Comparison of ENCODE assay signal across 7 mouse cellular contexts in the genomic region with DNA sequence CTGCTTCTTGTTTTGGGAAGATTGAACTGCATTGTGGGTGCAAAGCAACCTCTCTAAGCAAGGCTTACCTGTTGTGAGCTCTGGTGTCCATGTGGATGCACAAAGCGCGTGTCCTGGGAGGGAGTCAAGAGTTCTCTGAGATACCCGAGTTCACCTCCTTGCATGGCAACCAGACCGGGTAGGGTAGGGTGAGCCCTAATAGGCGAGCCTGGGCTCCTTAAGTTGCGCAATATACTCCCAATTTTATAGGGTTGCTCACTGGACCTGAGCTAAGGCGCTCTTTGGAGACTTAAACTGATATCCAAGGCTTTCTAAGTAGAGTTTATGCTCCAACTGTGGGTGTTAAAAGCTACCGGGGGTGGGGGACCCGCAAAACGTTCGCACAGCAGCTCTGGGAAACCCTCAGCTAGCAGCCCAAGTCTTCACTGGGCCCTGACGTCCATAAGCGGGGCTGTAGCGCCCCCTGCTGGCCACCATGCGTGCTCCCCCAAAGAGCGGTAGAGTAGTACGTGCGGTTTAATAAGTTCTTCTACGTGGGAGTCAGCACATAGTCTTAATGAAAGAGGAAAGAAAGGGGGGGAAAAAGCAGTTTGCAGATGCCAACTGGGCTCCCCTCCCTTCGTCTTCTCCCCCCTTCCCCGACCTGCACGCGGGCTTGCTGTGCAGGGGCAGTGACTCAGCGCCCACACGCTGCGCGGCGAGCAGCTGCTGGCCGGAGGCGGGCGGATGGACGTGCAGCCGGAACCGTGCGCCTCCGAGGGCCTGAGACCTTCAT. TPM values are rescaled to one million over a fixed set of nuclear protein-coding genes. Genes with fewer than 3 reads are reported as not detected.
DNase-seq lines count a peak whose midpoint lies in the region; ATAC-seq lines count a peak whose summit lies in the region.

No protein-coding gene starts in this region.

- no peaks in the 10 kb centered on the region for H3K9me3 ChIP-seq in limb, embryonic 12.5 days
- H3K9me3 ChIP-seq in midbrain, embryonic 15.5 days: no peaks in the 10 kb centered on the region

- H3K27ac ChIP-seq in limb, embryonic 12.5 days: no peak overlapping the region
- no peak overlapping the region for H3K27ac ChIP-seq in midbrain, embryonic 15.5 days

- H3K4me3 ChIP-seq in limb, embryonic 12.5 days (replicated peaks): peak overlapping the region; percentile 44
- peak overlapping the region; percentile 41 for H3K4me3 ChIP-seq in midbrain, embryonic 15.5 days

- peak overlapping the region; percentile 77 for H3K4me2 ChIP-seq in limb, embryonic 12.5 days
- peak overlapping the region; percentile 72 for H3K4me2 ChIP-seq in midbrain, embryonic 15.5 days

- DNase-seq in adrenal gland, postnatal 10 days: peak; percentile 92
- peak; percentile 86 for DNase-seq in embryo, embryonic 11.5 days (ENCODE audit: low read depth, low spot score)
- peak; percentile 99 for DNase-seq in heart, adult 11 months
- peak; percentile 90 for DNase-seq in kidney, adult 18-20 months
- peak; percentile 71 to 85 for DNase-seq in spleen, adult 18-20 months

- no peaks in the 10 kb centered on the region for H3K36me3 ChIP-seq in limb, embryonic 12.5 days
- H3K36me3 ChIP-seq in midbrain, embryonic 15.5 days (replicated peaks): no peaks in the 10 kb centered on the region

- peaks cover 46% of the 10 kb centered on the region for H3K4me1 ChIP-seq in limb, embryonic 12.5 days (replicated peaks)
- H3K4me1 ChIP-seq in midbrain, embryonic 15.5 days: peaks cover 47% of the 10 kb centered on the region

- peak; percentile 78; the same call in 1 of the 2 replicates for ATAC-seq in limb, embryonic 12.5 days (ENCODE audit: insufficient number of reproducible peaks, insufficient read depth, low FRiP score, low TSS enrichment, low read depth)
- peak; percentile 91 for ATAC-seq in midbrain, embryonic 15.5 days (replicated peaks)

- H3K9ac ChIP-seq in limb, embryonic 12.5 days (replicated peaks): peak overlapping the region; percentile 58
- peak overlapping the region; percentile 23 for H3K9ac ChIP-seq in midbrain, embryonic 15.5 days

- peaks cover 61% of the 10 kb centered on the region for H3K27me3 ChIP-seq in limb, embryonic 12.5 days
- H3K27me3 ChIP-seq in midbrain, embryonic 15.5 days (replicated peaks): peaks cover 62% of the 10 kb centered on the region

- WGBS in limb, embryonic 12.5 days: 2% methylated on average over 36 of the region's 36 CpGs
- WGBS in midbrain, embryonic 15.5 days: under 1% methylated on average over 36 of the region's 36 CpGs

RNA-seq across cellular contexts. Expression of a gene that starts 2.6 kb away (rescaled TPM):
- 10 to 100 TPM; 18.0 to 18.4 TPM for total RNA-seq in adrenal gland, postnatal 10 days (2021)
- polyA plus RNA-seq in limb, embryonic 12.5 days (2016; fragmentation: Nextera tagmentation; extraction: Ambion mirVana): 1.2 and 2.1 TPM in 2 replicates
- 4.3 and 4.8 TPM in 2 replicates for polyA plus RNA-seq in midbrain, embryonic 15.5 days (2015; fragmentation: Nextera tagmentation; extraction: Ambion mirVana)

RNA-seq across cellular contexts. Expression of a gene that starts 15.4 kb away (rescaled TPM):
- total RNA-seq in adrenal gland, postnatal 10 days (2021): 10 to 100 TPM; 52.8 to 57.7 TPM
- polyA plus RNA-seq in limb, embryonic 12.5 days (2016; fragmentation: Nextera tagmentation; extraction: Ambion mirVana): 34.2 and 35.1 TPM in 2 replicates
- 63.9 and 69.6 TPM in 2 replicates for polyA plus RNA-seq in midbrain, embryonic 15.5 days (2015; fragmentation: Nextera tagmentation; extraction: Ambion mirVana)
